Mouse (Mus musculus): ENCODE results near the gene Tyw3.

Tyw3 gene

GRCm38 (mm10) chr3:154551035-154551411 lies 45.9 kb downstream of the Tyw3 start:
- DNase-seq = no peak

GRCm38 (mm10) chr3:154550326-154551034 lies 46.4 kb downstream of the Tyw3 start:
- no peak for DNase-seq

DNA sequence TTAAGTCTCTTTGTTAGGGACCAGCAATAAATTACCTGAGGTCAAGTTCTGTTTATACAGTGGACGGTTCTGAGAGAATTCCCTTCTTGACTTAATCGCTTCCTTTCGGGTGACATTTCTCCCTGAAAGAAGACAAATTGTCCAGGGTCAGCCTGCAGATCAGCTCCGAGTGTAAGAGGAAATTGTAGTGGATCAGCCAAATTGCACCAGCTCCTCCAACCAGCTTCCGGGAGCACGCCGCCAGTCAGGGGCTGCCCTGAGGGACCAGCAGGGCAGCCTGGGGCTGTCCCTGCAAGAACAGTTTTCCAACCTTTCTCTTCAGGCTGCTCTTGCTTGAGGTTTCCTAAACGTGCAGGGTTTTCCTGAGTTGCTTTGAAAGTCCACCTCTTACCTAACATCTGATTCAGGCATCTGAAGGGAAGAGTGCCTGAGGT lies 48.0 kb downstream of the Tyw3 start:
- no peak for DNase-seq

DNA sequence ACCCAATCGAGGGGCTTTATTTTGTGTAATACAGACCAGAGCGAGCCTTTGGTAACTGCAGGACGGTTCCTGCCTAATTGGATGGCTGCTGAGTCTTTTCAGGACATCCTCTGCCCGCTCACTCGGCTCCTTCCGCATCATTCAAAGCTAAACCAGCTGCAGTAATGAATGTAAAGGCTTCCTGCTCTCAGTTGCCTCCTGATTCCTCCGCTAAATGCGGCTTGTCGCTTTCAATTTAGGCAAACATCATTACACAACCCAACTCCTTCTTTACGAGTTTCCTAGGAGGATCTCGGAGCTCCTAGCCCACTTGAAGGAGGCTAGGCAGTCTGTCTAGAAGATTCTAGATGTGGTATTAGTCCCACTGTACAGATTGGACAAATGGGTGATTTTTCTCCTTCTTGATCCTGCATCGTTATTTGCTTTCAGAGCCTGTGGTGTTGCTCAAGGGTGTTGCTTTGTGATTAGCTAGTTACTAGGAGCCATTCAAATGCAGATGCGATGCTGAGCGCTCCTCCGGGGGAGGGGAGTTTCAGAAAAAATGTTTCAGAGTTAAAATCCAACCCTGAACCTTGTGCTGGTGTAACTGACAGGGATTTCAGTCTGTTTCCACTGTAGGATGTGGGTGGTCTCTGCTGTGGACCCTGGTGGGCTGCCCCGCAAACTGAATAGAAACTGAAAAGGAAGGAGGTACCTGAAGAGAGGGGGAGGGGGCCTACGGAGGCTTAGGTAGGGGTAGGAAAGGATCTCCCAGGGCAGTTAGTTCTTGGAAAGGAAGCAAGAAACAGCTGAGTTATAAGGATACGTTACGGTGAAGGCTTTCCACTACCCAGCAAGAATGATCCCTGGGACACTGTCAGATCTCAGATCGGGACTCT lies 49.1 kb downstream of the Tyw3 start:
- no peak for DNase-seq

DNA sequence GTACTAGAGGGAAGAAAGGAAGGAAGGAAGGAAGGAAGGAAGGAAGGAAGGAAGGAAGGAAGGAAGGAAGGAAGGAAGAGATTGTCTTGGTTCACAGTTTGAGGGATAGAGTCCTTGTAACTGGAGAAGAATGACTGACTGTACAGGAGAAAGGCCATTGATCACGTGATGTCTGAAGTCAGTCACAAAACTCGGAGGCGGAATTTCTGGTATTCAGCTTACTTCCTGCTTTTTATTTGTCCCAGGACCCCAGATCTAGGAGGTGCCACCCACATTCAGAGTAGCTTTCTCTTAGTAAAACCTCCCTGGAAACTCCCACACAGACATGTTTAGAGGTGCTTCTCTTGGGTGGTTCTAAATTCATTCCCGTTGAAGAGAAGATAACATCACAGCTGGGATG lies 50.7 kb downstream of the Tyw3 start:
- DNase-seq = no peak

GRCm38 (mm10) chr3:154540086-154540911 lies 56.6 kb downstream of the Tyw3 start:
- DNase-seq = no peak

DNA sequence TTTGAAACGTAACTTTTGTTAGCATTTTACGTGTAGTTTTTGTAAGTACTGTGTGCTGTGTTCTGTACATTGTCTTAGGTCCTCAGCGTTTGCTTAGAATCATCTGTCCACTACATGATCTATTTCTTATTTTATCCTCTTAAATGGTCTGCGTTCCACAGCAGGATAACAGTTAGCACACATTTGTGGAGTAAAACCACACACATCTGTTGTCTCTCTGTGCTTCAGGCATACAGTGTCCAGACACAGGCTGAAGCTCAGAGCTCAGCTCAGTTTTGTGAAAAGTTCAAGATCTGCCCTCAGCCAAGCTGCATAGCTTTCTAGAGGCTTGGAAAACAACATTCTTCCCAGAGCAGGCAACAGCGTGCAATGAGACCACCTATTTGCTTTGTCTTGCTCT lies 60.8 kb downstream of the Tyw3 start:
- no peak for DNase-seq

DNA sequence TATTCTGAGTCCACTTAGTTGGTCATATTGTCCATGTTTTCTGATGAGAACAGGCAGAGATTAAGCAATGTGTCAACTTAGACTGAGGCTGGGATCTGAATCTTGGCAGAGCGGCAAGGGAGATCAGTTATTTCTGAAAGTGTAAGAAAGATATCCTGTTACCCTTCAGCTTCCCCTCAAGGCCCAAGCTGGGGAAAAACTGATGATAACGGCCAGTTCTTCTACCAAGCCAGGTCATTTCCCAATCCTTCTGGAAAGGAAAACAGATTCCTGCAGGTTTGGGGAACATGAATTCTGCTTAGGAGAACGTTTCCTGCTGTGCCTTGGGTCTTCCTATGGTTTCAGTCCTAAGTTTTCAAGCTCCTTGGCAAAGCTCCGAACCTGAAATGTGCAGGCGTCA lies 63.7 kb downstream of the Tyw3 start:
- DNase-seq = no peak

DNA sequence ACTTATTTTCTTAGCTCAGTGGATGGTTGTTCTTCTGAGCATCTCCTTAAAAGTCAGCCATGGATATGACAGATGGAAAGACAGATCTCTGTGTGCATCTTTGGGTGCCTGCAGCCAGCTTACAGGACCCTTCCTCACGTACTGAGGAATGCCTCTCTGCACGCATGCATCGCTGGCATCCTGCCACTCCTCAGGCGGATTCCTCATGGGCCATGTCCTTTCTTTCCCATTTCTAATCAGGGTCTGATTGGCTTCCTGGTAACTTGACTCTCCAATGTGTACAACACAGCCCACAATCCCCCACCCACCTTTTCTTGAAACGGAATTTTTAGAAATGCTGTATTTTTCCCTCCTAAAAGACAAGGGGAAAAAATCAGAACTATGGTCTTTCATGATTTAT lies 67.9 kb downstream of the Tyw3 start:
- DNase-seq = peak; percentile 7

DNA sequence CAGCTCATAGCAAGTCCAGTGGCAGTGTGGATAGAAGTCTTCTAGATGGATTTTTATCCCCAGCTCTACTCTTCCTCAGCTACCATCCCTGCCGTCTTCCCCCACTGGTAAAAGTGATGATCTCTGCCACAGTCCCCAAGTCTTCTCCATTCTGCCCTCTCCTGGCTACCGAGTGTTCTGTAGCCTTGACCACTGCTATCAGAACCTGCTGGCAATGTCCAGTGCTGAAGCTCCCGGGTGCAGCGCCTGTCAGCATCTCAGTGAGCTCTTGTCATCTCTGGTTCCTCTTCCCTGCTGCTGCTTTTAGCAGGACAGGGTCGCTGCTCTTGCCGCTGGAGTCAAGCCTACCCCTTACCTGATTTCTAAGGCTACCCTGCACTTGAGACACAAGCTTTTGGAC lies 70.3 kb downstream of the Tyw3 start:
- DNase-seq = no peak
